Mouse (Mus musculus): Measurements from ENCODE around the gene Plekha3.

The Plekha3 gene

DNA sequence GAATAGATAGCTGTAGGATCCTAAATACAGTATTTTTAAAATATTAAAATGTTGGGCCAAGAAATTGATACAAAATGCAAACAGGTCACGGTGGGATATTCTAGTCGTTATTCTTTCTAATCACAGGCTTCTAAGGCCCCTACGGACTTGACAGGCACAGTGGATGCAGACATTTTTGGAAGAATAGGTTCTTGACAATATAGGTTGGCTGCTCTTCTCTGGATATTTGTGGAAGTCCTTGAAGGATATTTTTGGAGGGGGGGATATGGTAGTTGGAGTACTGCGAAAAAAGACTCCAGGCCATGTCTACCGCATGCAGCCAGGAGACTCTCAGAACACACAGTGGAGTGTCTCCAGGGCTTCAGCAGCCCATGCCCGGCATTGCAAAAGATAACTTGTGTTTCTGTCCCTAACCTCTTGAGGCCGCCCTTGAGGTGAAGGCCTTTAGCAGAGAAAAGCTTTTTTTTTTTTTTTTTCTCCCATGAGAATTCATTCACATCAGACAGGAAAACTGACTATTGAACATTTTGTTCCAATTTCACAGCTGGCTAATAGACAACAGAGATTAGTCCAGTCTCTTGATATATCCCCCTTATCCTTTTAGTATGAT lies 1.5 kb upstream of the Plekha3 start:
- in situ Hi-C loops (cut with MboI; ENCODE audit: unreplicated experiment in 2 of 2) = loop anchor here (5.0 to 25.0 kb wide), 2 partner anchors 301 to 1264 kb away; partner anchors contain the start of gene Cwc22 (in 1 of the 2)

GRCm38 (mm10) chr2:76675451-76675850 lies 370 bp downstream of the Plekha3 start:
- in situ Hi-C loops (cut with MboI; ENCODE audit: unreplicated experiment in 2 of 2) = loop anchor here in 1 of 2 experiments (25.0 kb wide), 1 partner anchor 1262 kb away; the partner anchor contains the start of gene Cwc22

DNA sequence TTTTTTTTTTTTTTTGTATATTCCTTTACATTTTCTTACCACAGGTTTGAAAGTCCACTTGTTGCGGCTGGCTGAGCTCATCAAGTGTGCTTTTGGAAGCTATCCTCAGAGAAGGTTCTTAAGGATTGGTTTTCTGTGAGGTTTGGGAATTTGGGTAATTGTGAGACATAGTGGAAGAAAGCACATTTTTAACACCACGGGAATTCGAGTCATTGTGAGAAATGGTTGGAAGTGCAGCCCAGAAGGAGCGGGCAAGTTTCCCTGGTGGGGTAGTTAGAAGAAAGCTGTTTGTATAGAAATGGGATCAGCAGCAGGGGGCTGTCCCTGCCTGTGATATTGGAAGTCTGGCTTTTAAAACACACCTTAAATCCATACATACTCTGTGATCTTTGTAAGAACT lies 868 bp downstream of the Plekha3 start:
- in situ Hi-C loops (cut with MboI; ENCODE audit: unreplicated experiment in 2 of 2) = loop anchor here in 1 of 2 experiments (25.0 kb wide), 1 partner anchor 1261 kb away; the partner anchor contains the start of gene Cwc22

DNA sequence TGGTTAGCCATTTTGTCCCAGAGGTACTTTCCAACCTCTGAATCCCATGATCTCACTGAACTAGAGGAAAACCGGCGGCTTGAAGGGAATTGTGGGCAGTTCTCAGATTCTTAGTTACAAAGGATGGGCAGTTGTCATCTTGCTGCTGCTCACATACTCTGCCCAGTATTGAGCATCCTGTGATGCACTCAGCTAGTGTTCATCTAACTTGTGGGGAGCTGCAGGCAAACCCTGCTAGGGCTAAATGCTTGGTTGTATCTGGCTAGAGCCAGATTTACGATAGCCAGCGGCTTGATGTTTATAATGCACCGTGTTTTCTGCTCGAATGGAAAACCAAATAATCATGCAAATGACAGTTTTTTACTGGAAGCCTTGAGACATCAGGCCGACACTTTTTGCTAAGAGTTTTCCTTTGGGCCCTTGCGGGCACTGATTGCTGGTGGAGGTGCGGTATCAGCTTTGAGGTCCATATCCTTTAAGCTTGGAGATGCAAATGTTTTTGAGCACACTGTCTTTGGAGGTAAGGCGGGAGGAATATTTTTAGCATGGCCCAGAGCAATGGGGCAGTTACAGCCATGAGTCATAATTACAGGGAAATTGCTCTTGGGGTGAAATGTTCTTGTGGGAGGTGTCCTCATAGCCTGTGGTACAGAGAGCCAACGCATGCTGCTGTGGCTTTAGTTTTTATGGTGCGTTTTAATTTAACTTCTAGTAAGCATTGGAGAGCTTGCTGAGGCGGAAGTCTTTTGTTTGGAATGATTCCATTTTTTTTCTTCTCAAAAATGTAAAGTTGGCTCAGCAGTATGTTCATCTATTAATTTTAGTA lies 1.5 kb downstream of the Plekha3 start:
- in situ Hi-C loops (cut with MboI; ENCODE audit: unreplicated experiment in 2 of 2) = loop anchor here in 1 of 2 experiments (25.0 kb wide), 1 partner anchor 1261 kb away; the partner anchor contains the start of gene Cwc22

- in situ Hi-C loops (cut with MboI; ENCODE audit: unreplicated experiment in 2 of 2) = loop anchor here in 1 of 2 experiments (25.0 kb wide), 1 partner anchor 1255 kb away; the partner anchor contains the start of gene Cwc22
Measured at GRCm38 (mm10) chr2:76682301-76682700, 7.2 kb downstream of the Plekha3 start.

GRCm38 (mm10) chr2:76686986-76687385 lies 11.9 kb downstream of the Plekha3 start:
- in situ Hi-C loops (cut with MboI; ENCODE audit: unreplicated experiment in 2 of 2) = loop anchor here in 1 of 2 experiments (25.0 kb wide), 1 partner anchor 1250 kb away; the partner anchor contains the start of gene Cwc22

- in situ Hi-C loops (cut with MboI; ENCODE audit: unreplicated experiment in 2 of 2) = loop anchor here in 1 of 2 experiments (25.0 kb wide), 1 partner anchor 1250 kb away; the partner anchor contains the start of gene Cwc22
Measured at GRCm38 (mm10) chr2:76687608-76688007, 12.5 kb downstream of the Plekha3 start.

- in situ Hi-C loops (cut with MboI; ENCODE audit: unreplicated experiment in 2 of 2) = loop anchor here in 1 of 2 experiments (25.0 kb wide), 1 partner anchor 1249 kb away; the partner anchor contains the start of gene Cwc22
Measured at GRCm38 (mm10) chr2:76688162-76688561, 13.1 kb downstream of the Plekha3 start.

- in situ Hi-C loops (cut with MboI; ENCODE audit: unreplicated experiment in 2 of 2) = loop anchor here in 1 of 2 experiments (25.0 kb wide), 1 partner anchor 1247 kb away; the partner anchor contains the start of gene Cwc22
Measured at GRCm38 (mm10) chr2:76690436-76691204, 15.5 kb downstream of the Plekha3 start.

GRCm38 (mm10) chr2:76693765-76694164 lies 18.7 kb downstream of the Plekha3 start:
- in situ Hi-C loops (cut with MboI; ENCODE audit: unreplicated experiment in 2 of 2) = loop anchor here in 1 of 2 experiments (25.0 kb wide), 1 partner anchor 1244 kb away; the partner anchor contains the start of gene Cwc22

- in situ Hi-C loops (cut with MboI; ENCODE audit: unreplicated experiment in 2 of 2) = loop anchor here in 1 of 2 experiments (25.0 kb wide), 1 partner anchor 1242 kb away; the partner anchor contains the start of gene Cwc22
Measured at GRCm38 (mm10) chr2:76695290-76695689, 20.2 kb downstream of the Plekha3 start.

- in situ Hi-C loops (cut with MboI; ENCODE audit: unreplicated experiment in 2 of 2) = no loop called here
Measured at GRCm38 (mm10) chr2:76702188-76702587, 27.1 kb downstream of the Plekha3 start.

- in situ Hi-C loops (cut with MboI; ENCODE audit: unreplicated experiment in 2 of 2) = no loop called here
Measured at GRCm38 (mm10) chr2:76702751-76703150, 27.7 kb downstream of the Plekha3 start.

DNA sequence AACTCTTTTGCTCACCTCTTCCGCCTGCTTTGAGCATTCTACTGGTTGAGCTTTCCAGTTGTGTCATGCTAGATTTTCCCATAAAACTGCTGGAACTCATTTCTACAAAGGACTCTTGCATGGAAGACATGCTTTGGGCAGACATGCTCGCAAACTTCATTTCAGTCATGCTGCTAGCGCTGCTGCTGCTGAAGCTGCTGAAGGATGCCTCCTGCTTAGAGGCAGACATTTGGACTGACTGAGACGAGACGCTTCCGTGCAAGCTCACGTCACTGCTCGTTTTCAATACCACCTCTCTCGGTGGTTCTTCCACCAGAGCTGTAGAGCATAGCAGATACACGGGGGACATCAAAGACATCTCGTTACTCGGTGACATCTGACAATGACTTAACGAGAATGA lies 30.6 kb downstream of the Plekha3 start:
- in situ Hi-C loops (cut with MboI; ENCODE audit: unreplicated experiment in 2 of 2) = no loop called here

DNA sequence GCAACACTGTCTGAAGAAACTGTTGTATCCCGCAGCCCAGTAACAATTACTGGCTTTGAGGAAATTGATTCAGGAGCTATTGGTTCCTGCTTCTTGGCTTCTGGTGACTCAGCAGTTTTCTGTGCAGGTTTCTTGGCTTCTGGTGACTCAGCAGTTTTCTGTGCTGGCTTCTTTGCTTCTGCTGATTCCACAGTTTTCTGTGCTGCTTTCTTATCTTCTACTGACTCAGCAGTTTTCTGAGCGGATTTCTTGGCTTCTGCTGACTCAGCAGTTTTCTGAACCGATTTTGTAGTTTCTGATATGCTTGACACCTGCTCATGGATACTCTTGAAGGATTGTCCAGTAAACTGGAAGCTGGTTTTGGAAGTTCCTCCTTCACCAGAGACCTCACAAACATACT lies 33.4 kb downstream of the Plekha3 start:
- in situ Hi-C loops (cut with MboI; ENCODE audit: unreplicated experiment in 2 of 2) = no loop called here

DNA sequence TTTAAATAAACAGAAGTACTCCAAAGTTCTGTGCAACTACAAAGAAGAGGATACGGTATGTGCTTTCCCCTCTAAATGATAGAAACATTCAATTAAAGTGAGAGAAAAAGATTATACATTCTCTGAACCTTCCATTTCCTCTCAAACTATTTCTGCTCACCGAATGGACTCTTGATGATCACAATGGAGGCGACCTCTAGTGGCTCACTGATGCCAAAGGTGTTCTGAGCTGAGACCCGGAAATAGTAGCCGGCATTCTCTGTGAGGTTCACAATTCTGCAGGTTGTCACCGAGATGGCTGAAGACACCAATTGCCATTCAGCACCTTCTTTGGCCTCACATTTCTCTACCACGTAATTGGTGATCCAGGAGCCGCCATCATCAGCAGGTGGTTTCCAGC lies 39.9 kb downstream of the Plekha3 start:
- in situ Hi-C loops (cut with MboI; ENCODE audit: unreplicated experiment in 2 of 2) = no loop called here

GRCm38 (mm10) chr2:76719650-76720049 lies 44.6 kb downstream of the Plekha3 start:
- in situ Hi-C loops (cut with MboI; ENCODE audit: unreplicated experiment in 2 of 2) = no loop called here

All from v-Abl transformed pro-B cells (cell line).